Mouse (Mus musculus) neural tube, embryonic 15.5 days (tissue): ENCODE data around the gene Ly6g6f. TPM values are rescaled to one million over a fixed set of nuclear protein-coding genes. Genes with fewer than 3 reads are reported as not detected.
"Not testable (repeated sequence)": the region's sequence is repeated elsewhere in the genome, so short reads cannot be mapped to it uniquely, and the experiment has no call there.

Source experiments
- ATAC-seq: fragments of 200-750 bp; cut with Nextera tagmentation; 2 replicates; pipeline ENCODE4 v1.8.0; 2017; ENCODE audit warnings: mild to moderate bottlenecking, moderate TSS enrichment, moderate library complexity; ENCODE audit not compliant: low FRiP score
- H3K27ac ChIP-seq: fragments of 300-500 bp; sonication (generic); replicated peaks from 2 replicates; pipeline ENCODE4 v1.5.1; 2015; ENCODE audit warnings: mild to moderate bottlenecking, inconsistent platforms
- H3K27me3 ChIP-seq: fragments of 300-500 bp; sonication (generic); replicated peaks from 2 replicates; pipeline ENCODE4 v1.6.1; 2015; ENCODE audit warnings: inconsistent platforms
- H3K36me3 ChIP-seq: fragments of 300-500 bp; sonication (generic); 2 replicates; pipeline ENCODE4 v1.6.1; 2015; ENCODE audit warnings: inconsistent platforms
- H3K4me1 ChIP-seq: fragments of 300-500 bp; sonication (generic); 2 replicates; pipeline ENCODE4 v1.6.1; 2015; ENCODE audit warnings: inconsistent platforms
- H3K4me2 ChIP-seq: fragments of 300-500 bp; sonication (generic); 2 replicates; pipeline ENCODE4 v1.6.1; 2015; ENCODE audit warnings: inconsistent platforms, mild to moderate bottlenecking, moderate library complexity
- H3K4me3 ChIP-seq: fragments of 300-500 bp; sonication (generic); replicated peaks from 2 replicates; pipeline ENCODE4 v1.5.1; 2015; ENCODE audit warnings: mild to moderate bottlenecking, inconsistent platforms
- H3K9ac ChIP-seq: fragments of 300-500 bp; sonication (generic); replicated peaks from 2 replicates; pipeline ENCODE4 v1.6.1; 2015; ENCODE audit warnings: mild to moderate bottlenecking, inconsistent platforms
- H3K9me3 ChIP-seq: fragments of 300-500 bp; sonication (generic); replicated peaks from 2 replicates; pipeline ENCODE4 v1.6.1; 2016; ENCODE audit warnings: inconsistent platforms
- WGBS: fragments of 180-500 bp; shearing (Covaris S2); methylation state at CpG from one replicate; pipeline ENCODE4 v1.1.7; 2015; ENCODE audit warnings: mixed read lengths; 5-methylcytosine and 5-hydroxymethylcytosine counted together
- polyA plus RNA-seq: library from polyadenylated mRNA; unstranded; fragments of >200 nt; fragmentation: Nextera tagmentation; extraction: Ambion mirVana; gene quantifications from 2 replicates; pipeline ENCODE4 v1.2.1, GENCODE M21; 2015

The Ly6g6f gene
- polyA plus RNA-seq, 1 experiment from 2014 or later: not detected

GRCm38 (mm10) chr17:35048149-35048931 lies 37.1 kb downstream of the Ly6g6f start:
- H3K4me3 ChIP-seq: no peak overlapping the region
- 44% methylated on average over 11 of the region's 11 CpGs for WGBS
- no peaks in the 10 kb centered on the region for H3K9me3 ChIP-seq
- H3K36me3 ChIP-seq: no peaks in the 10 kb centered on the region
- ATAC-seq: no peak
- peak overlapping the region; percentile 82 for H3K27ac ChIP-seq
- peaks cover 51% of the 10 kb centered on the region for H3K4me1 ChIP-seq
- H3K27me3 ChIP-seq: no peaks in the 10 kb centered on the region
- no peak overlapping the region for H3K9ac ChIP-seq
- peak overlapping the region; percentile 11; the same call in 1 of the 2 replicates for H3K4me2 ChIP-seq

- Histone ChIP-seq H3K4me2 (peak overlapping the region; percentile 11; the same call in 1 of the 2 replicates), H3K27ac (peak overlapping the region; percentile 82), H3K4me3 (no peak overlapping the region), H3K9me3 (no peaks in the 10 kb centered on the region), H3K4me1 (peaks cover 48% of the 10 kb centered on the region), H3K36me3 (no peaks in the 10 kb centered on the region), H3K27me3 (no peaks in the 10 kb centered on the region), H3K9ac (no peak overlapping the region)
- no peak for ATAC-seq
- WGBS: 38% methylated on average over 1 of the region's 1 CpGs
Measured at GRCm38 (mm10) chr17:35047688-35048087, 37.7 kb downstream of the Ly6g6f start.

GRCm38 (mm10) chr17:35046681-35047455 lies 38.5 kb downstream of the Ly6g6f start, which contains the start of gene Msh5:
Gene Msh5, minus strand, starts transcription at chr17:35046745.
- Histone ChIP-seq H3K27me3 (no peaks in the 10 kb centered on the region), H3K9me3 (no peaks in the 10 kb centered on the region), H3K4me1 (peaks cover 41% of the 10 kb centered on the region), H3K4me2 (peak within 1 kb of the TSS; percentile 94), H3K27ac (peak within 1 kb of the TSS; percentile 67), H3K4me3 (peak within 1 kb of the TSS; percentile 59), H3K36me3 (no peaks in the 10 kb centered on the region), H3K9ac (peak within 1 kb of the TSS; percentile 73)
- whole genome bisulfite sequencing: 2% methylated on average over 33 of the region's 33 CpGs
- peak; percentile 96 for ATAC-seq

GRCm38 (mm10) chr17:35045807-35046680 lies 39.4 kb downstream of the Ly6g6f start:
- Histone ChIP-seq H3K27me3 (no peaks in the 10 kb centered on the region), H3K9ac (peak overlapping the region; percentile 73), H3K4me1 (peaks cover 33% of the 10 kb centered on the region), H3K4me3 (peak overlapping the region; percentile 59), H3K4me2 (peak overlapping the region; percentile 94), H3K27ac (peak overlapping the region; percentile 67), H3K9me3 (no peaks in the 10 kb centered on the region), H3K36me3 (no peaks in the 10 kb centered on the region)
- ATAC-seq: peak; percentile 49
- WGBS: 6% methylated on average over 47 of the region's 48 CpGs

- H3K36me3 ChIP-seq: no peaks in the 10 kb centered on the region
- H3K4me3 ChIP-seq: peak overlapping the region; percentile 59
- 86% methylated on average over 7 of the region's 7 CpGs for WGBS
- no peak for ATAC-seq
- no peaks in the 10 kb centered on the region for H3K27me3 ChIP-seq
- peak overlapping the region; percentile 94 for H3K4me2 ChIP-seq
- H3K4me1 ChIP-seq: peaks cover 29% of the 10 kb centered on the region
- no peak overlapping the region for H3K27ac ChIP-seq
- no peak overlapping the region for H3K9ac ChIP-seq
- H3K9me3 ChIP-seq: no peaks in the 10 kb centered on the region
Measured at GRCm38 (mm10) chr17:35044904-35045806, 40.3 kb downstream of the Ly6g6f start.

- Histone ChIP-seq H3K4me3 (no peak overlapping the region), H3K4me2 (no peak overlapping the region), H3K27ac (no peak overlapping the region), H3K4me1 (peaks cover 20% of the 10 kb centered on the region), H3K9ac (no peak overlapping the region), H3K27me3 (no peaks in the 10 kb centered on the region), H3K36me3 (no peaks in the 10 kb centered on the region), H3K9me3 (no peaks in the 10 kb centered on the region)
- 90% methylated on average over 4 of the region's 4 CpGs for WGBS
- ATAC-seq: no peak
Measured at GRCm38 (mm10) chr17:35043794-35044193, 41.6 kb downstream of the Ly6g6f start.

- H3K4me1 ChIP-seq: no peaks in the 10 kb centered on the region
- no peak overlapping the region for H3K4me2 ChIP-seq
- H3K9me3 ChIP-seq: no peaks in the 10 kb centered on the region
- H3K4me3 ChIP-seq: no peak overlapping the region
- WGBS: 90% methylated on average over 11 of the region's 11 CpGs
- H3K9ac ChIP-seq: no peak overlapping the region
- H3K27me3 ChIP-seq: no peaks in the 10 kb centered on the region
- H3K36me3 ChIP-seq: no peaks in the 10 kb centered on the region
- no peak overlapping the region for H3K27ac ChIP-seq
- no peak for ATAC-seq
Measured at GRCm38 (mm10) chr17:35039121-35039873, 46.1 kb downstream of the Ly6g6f start.

GRCm38 (mm10) chr17:35034896-35035295 lies 50.5 kb downstream of the Ly6g6f start:
- no peaks in the 10 kb centered on the region for H3K27me3 ChIP-seq

GRCm38 (mm10) chr17:35033703-35034102 lies 51.7 kb downstream of the Ly6g6f start:
- not testable (repeated sequence) for H3K36me3 ChIP-seq, H3K9ac ChIP-seq, H3K27ac ChIP-seq, H3K4me1 ChIP-seq, H3K4me3 ChIP-seq, ATAC-seq, H3K4me2 ChIP-seq, H3K27me3 ChIP-seq, H3K9me3 ChIP-seq
- 78% methylated on average over 1 of the region's 1 CpGs for WGBS

More at GRCm38 (mm10) chr17:35034896-35035295, 50.5 kb downstream of the Ly6g6f start:
- no peaks in the 10 kb centered on the region for H3K36me3 ChIP-seq
- no peak overlapping the region for H3K27ac ChIP-seq
- 76% methylated on average over 6 of the region's 6 CpGs for WGBS
- no peaks in the 10 kb centered on the region for H3K9me3 ChIP-seq
- H3K9ac ChIP-seq: no peak overlapping the region
- H3K4me2 ChIP-seq: no peak overlapping the region
- no peak overlapping the region for H3K4me3 ChIP-seq
- peaks cover 5% of the 10 kb centered on the region for H3K4me1 ChIP-seq
- no peak for ATAC-seq

GRCm38 (mm10) chr17:35032323-35032870 lies 53.0 kb downstream of the Ly6g6f start:
- WGBS: 77% methylated on average over 8 of the region's 8 CpGs

More at GRCm38 (mm10) chr17:35032323-35032870, 53.0 kb downstream of the Ly6g6f start:
- no peak overlapping the region for H3K4me3 ChIP-seq
- ATAC-seq: no peak
- no peaks in the 10 kb centered on the region for H3K36me3 ChIP-seq
- no peak overlapping the region for H3K9ac ChIP-seq
- no peak overlapping the region for H3K27ac ChIP-seq
- H3K4me2 ChIP-seq: no peak overlapping the region
- H3K9me3 ChIP-seq: no peaks in the 10 kb centered on the region
- H3K27me3 ChIP-seq: no peaks in the 10 kb centered on the region
- peaks cover 12% of the 10 kb centered on the region for H3K4me1 ChIP-seq
